Mouse (Mus musculus) heart, postnatal 0 days (tissue): ENCODE measurements around the gene Frmd4b. TPM values are rescaled to one million over a fixed set of nuclear protein-coding genes. Genes with fewer than 3 reads are reported as not detected.

Source experiments
- ATAC-seq: fragments of 200-750 bp; cut with Nextera tagmentation; 2 replicates; pipeline ENCODE4 v1.8.0; 2017; ENCODE audit warnings: low read depth, moderate number of reproducible peaks, moderate library complexity; ENCODE audit not compliant: insufficient read depth
- DNase-seq: peaks from one replicate; pipeline ENCODE4 v3.0.0-alpha.2; 2016; ENCODE audit warnings: low spot score
- H3K27ac ChIP-seq: fragments of 300-500 bp; sonication (generic); 2 replicates; pipeline ENCODE4 v1.5.1; 2014; ENCODE audit warnings: low read depth, mild to moderate bottlenecking
- H3K27me3 ChIP-seq: fragments of 300-500 bp; sonication (generic); 2 replicates; pipeline ENCODE4 v1.6.1; 2014; ENCODE audit warnings: low read length, mixed read lengths; ENCODE audit not compliant: control insufficient read depth, insufficient read depth
- H3K36me3 ChIP-seq: fragments of 300-500 bp; sonication (generic); replicated peaks from 2 replicates; pipeline ENCODE4 v1.6.1; 2014; ENCODE audit warnings: low read length, mixed read lengths; ENCODE audit not compliant: control insufficient read depth, insufficient read depth
- H3K4me1 ChIP-seq: fragments of 300-500 bp; sonication (generic); 2 replicates; pipeline ENCODE4 v1.6.1; 2014; ENCODE audit warnings: antibody characterized with exemption; ENCODE audit not compliant: control insufficient read depth, insufficient read depth
- H3K4me2 ChIP-seq: fragments of 300-500 bp; sonication (generic); 2 replicates; pipeline ENCODE4 v1.6.1; 2014; ENCODE audit warnings: low read depth, mild to moderate bottlenecking, low read length, moderate library complexity
- H3K4me3 ChIP-seq: fragments of 300-500 bp; sonication (generic); 2 replicates; pipeline ENCODE4 v1.5.1; 2014; ENCODE audit warnings: low read depth, low read length
- H3K9ac ChIP-seq: fragments of 300-500 bp; sonication (generic); replicated peaks from 2 replicates; pipeline ENCODE4 v1.6.1; 2014; ENCODE audit warnings: low read depth, low read length, mixed read lengths
- H3K9me3 ChIP-seq: fragments of 300-500 bp; sonication (generic); replicated peaks from 2 replicates; pipeline ENCODE4 v1.6.1; 2016; ENCODE audit warnings: low read length; ENCODE audit not compliant: control insufficient read depth
- CTCF ChIP-seq: IDR thresholded peaks from 2 replicates; pipeline ENCODE4 v1.5.1; 2016; ENCODE audit warnings: antibody characterized with exemption, control low read depth, low read depth
- EP300 ChIP-seq: IDR thresholded peaks from 2 replicates; pipeline ENCODE4 v1.6.1; 2016; ENCODE audit warnings: antibody characterized with exemption, low read depth
- WGBS: fragments of 180-500 bp; shearing (Covaris S2); extraction: QIAGEN DNeasy Blood & Tissue Kit; methylation state at CpG from one replicate; pipeline ENCODE4 v1.1.7; 2014; 5-methylcytosine and 5-hydroxymethylcytosine counted together
- polyA plus RNA-seq: library from polyadenylated mRNA; unstranded; fragments of >200 nt; fragmentation: Nextera tagmentation; extraction: Ambion mirVana; gene quantifications from 2 replicates; pipeline ENCODE4 v1.2.1, GENCODE M21; 2015
- total RNA-seq: library from RNA; depleted of rRNA; stranded (reverse); fragments of >200 nt; gene quantifications from 2 replicates; pipeline ENCODE4 v1.2.3, GENCODE M21; 2014; ENCODE audit warnings: low replicate concordance

Frmd4b gene
- total and polyA plus RNA-seq, 2 experiments from 2014 or later: 6.2 to 19.0 TPM

GRCm38 (mm10) chr6:97589031-97589430 lies 28.3 kb downstream of the Frmd4b start:
- Histone ChIP-seq H3K36me3 (no peaks in the 10 kb centered on the region), H3K9ac (no peak overlapping the region), H3K27me3 (no peaks in the 10 kb centered on the region), H3K4me1 (no peaks in the 10 kb centered on the region), H3K4me3 (no peak overlapping the region), H3K27ac (no peak overlapping the region), H3K9me3 (no peaks in the 10 kb centered on the region), H3K4me2 (no peak overlapping the region)
- 78% methylated on average over 7 of the region's 7 CpGs for WGBS
- DNase-seq: no peak
- TF ChIP-seq CTCF: no peak
- no peak for TF ChIP-seq EP300
- no peak for ATAC-seq

- Histone ChIP-seq H3K4me1 (no peaks in the 10 kb centered on the region), H3K36me3 (no peaks in the 10 kb centered on the region), H3K9ac (no peak overlapping the region), H3K27me3 (no peaks in the 10 kb centered on the region), H3K4me3 (no peak overlapping the region), H3K4me2 (no peak overlapping the region), H3K27ac (no peak overlapping the region), H3K9me3 (no peaks in the 10 kb centered on the region)
- ATAC-seq (no peak), DNase-seq (no peak)
- TF ChIP-seq EP300 (no peak), CTCF (no peak)
These were observed 30.7 kb downstream of the Frmd4b start for GRCm38 (mm10) chr6:97586606-97587005.

- 0 out of 2 replicates have a peak, but pooled peaks have one; percentile 33 for ATAC-seq
- DNase-seq: no peak
These were observed 31.3 kb downstream of the Frmd4b start for GRCm38 (mm10) chr6:97586024-97586423.

GRCm38 (mm10) chr6:97582748-97583147 lies 34.6 kb downstream of the Frmd4b start:
- Histone ChIP-seq H3K36me3 (no peaks in the 10 kb centered on the region), H3K4me2 (no peak overlapping the region), H3K27me3 (no peaks in the 10 kb centered on the region), H3K4me3 (no peak overlapping the region), H3K4me1 (no peaks in the 10 kb centered on the region; the same call in 1 of the 2 replicates), H3K9ac (no peak overlapping the region), H3K9me3 (no peaks in the 10 kb centered on the region), H3K27ac (no peak overlapping the region)
- DNase-seq (no peak), ATAC-seq (no peak)
- TF ChIP-seq EP300: no peak
- TF ChIP-seq CTCF: no peak
- WGBS: 39% methylated on average over 8 of the region's 8 CpGs

More at GRCm38 (mm10) chr6:97586024-97586423, 31.3 kb downstream of the Frmd4b start:
- Histone ChIP-seq H3K27ac (no peak overlapping the region), H3K36me3 (no peaks in the 10 kb centered on the region), H3K9ac (no peak overlapping the region), H3K27me3 (no peaks in the 10 kb centered on the region), H3K4me2 (no peak overlapping the region), H3K4me3 (no peak overlapping the region), H3K4me1 (no peaks in the 10 kb centered on the region), H3K9me3 (no peaks in the 10 kb centered on the region)
- TF ChIP-seq EP300 (no peak), CTCF (no peak)
- WGBS: 41% methylated on average over 8 of the region's 8 CpGs

- TF ChIP-seq EP300: no peak
- no peak for TF ChIP-seq CTCF
- no peak overlapping the region for H3K27ac ChIP-seq
These were observed 35.4 kb downstream of the Frmd4b start for GRCm38 (mm10) chr6:97581941-97582340.

GRCm38 (mm10) chr6:97580479-97581030 lies 36.8 kb downstream of the Frmd4b start:
- Histone ChIP-seq H3K27ac (no peak overlapping the region), H3K9ac (no peak overlapping the region), H3K4me3 (no peak overlapping the region), H3K9me3 (no peaks in the 10 kb centered on the region), H3K4me2 (no peak overlapping the region), H3K27me3 (no peaks in the 10 kb centered on the region), H3K36me3 (no peaks in the 10 kb centered on the region), H3K4me1 (no peaks in the 10 kb centered on the region; the same call in 1 of the 2 replicates)
- TF ChIP-seq CTCF (no peak), EP300 (no peak)
- ATAC-seq (no peak), DNase-seq (no peak)
- WGBS: 88% methylated on average over 2 of the region's 2 CpGs

More at GRCm38 (mm10) chr6:97581941-97582340, 35.4 kb downstream of the Frmd4b start:
- H3K4me1 ChIP-seq: no peaks in the 10 kb centered on the region; the same call in 1 of the 2 replicates
- DNase-seq: no peak
- H3K4me3 ChIP-seq: no peak overlapping the region
- no peak overlapping the region for H3K9ac ChIP-seq
- no peaks in the 10 kb centered on the region for H3K36me3 ChIP-seq
- H3K27me3 ChIP-seq: no peaks in the 10 kb centered on the region
- ATAC-seq: no peak
- no peaks in the 10 kb centered on the region for H3K9me3 ChIP-seq
- no peak overlapping the region for H3K4me2 ChIP-seq
- WGBS: 90% methylated on average over 7 of the region's 7 CpGs
